Mouse (Mus musculus): Measurements from ENCODE around the gene Arhgap21. TPM values are rescaled to one million over a fixed set of nuclear protein-coding genes. Genes with fewer than 3 reads are reported as not detected.
A peak's percentile ranks its signal among the peaks of the same experiment; 100 is the strongest.

Arhgap21 gene
- total RNA-seq, 2 experiments from 2014 or later, result 295 to 351 TPM

DNA sequence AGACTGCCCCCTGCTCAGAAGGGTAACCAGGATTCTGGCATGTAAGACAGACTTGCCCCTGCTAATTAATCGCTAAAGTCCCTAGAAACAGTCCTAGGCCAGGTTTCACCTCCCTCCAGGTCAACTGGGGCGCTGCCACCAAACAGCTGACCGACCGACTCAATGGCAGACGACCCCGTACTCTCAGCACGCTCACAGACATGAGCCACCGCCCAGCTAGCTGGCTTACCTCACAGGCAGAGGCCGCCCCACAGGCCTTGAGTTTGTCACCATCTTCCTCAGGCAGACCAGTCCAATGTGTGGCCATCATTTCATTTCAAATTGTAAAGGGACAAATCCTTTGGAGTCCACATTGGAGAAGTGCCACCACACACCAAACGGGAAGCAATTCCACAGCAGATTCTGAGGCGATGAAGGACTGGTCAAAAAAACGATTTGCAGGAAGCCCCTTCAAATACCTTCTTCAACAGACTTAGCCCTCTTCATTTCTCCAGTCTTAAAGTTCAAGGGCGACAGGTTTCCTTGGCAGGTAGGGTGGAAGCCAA lies 1.5 kb downstream of the Arhgap21 start:
- DNase-seq (ENCODE audit: extremely low spot score in 1 of 2, low spot score in 1 of 2), result peak; percentile 36

DNA sequence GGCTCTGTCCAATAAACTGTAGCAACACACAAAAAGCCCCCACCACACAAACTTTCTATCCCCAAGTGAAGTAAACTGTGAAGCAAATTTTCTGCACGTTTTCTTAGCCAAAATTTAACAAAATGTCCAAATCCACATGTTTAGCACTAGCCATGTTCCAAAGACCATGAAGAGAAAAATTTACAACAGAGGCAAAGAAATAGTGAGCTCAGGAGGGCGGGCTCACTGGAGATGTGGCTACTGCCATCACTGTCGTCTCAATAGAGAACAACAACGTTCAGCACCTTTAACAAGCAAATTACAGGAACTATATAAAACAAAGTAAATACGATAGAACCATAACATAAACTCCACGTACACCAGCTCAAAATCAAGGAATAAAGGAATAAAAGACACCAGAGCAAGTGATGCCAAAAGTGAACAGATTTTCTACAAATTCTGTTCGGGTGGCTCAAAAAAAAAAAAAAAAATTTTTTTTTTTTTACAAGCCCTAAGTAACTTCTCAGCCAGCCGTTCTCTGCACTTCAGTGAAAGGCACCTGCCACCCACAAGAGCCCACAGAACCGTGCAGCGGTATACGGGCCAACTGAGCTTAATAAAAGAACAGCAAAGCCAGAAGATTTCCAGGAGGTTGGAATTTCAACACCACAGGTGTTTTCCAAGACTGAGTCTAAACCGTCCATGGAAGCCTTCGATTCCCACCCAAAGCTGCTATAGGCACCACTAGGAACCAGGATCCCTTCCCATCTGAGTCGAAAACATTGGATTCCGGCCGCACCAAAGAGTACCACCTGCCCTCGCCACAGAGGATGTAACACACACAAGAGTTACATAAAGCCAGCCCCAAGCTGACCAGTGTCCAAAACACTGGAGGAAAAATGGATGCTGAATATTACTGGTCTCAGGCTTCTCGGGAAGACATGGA lies 2.2 kb downstream of the Arhgap21 start:
- DNase-seq (ENCODE audit: extremely low spot score in 1 of 2, low spot score in 1 of 2), result no peak

DNA sequence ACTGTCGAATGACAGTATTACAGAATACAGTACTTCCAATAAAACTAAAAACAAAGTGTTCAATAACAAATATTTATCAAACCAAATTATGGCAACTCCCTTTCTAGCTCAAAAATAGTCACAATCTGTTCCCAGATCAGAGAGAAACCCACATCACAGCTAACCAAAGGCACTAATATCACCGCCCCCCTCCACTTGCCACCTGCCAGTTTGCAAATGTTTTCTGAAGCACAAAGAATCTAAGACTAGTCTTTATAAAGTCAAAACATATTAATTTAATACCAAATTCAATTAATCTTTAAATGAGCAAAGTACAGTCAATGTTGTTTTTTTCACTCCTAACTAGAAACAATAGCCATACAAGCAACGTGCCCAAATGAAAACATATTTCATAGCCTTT lies 3.3 kb downstream of the Arhgap21 start:
- DNase-seq (ENCODE audit: extremely low spot score in 1 of 2, low spot score in 1 of 2), result no peak

DNA sequence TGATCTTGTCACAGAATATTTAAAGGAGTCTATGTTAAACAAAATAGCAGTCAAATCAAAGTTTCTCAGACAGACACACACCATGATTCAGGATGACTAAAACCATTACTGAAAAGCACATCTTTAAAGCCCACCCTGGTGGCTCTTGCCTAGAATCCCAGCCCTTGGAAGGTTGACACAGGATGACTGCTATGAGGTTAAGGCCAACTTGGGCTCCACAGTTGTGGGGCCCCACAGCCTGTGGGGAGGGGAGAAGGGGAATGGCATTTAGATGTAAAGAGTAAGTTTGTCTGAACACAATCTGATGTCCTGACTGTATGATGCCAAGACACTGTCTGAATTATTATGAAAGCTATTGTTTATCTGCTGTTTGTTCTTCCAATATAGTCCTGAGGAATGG lies 4.2 kb downstream of the Arhgap21 start:
- no peak for DNase-seq (ENCODE audit: extremely low spot score in 1 of 2, low spot score in 1 of 2)

DNA sequence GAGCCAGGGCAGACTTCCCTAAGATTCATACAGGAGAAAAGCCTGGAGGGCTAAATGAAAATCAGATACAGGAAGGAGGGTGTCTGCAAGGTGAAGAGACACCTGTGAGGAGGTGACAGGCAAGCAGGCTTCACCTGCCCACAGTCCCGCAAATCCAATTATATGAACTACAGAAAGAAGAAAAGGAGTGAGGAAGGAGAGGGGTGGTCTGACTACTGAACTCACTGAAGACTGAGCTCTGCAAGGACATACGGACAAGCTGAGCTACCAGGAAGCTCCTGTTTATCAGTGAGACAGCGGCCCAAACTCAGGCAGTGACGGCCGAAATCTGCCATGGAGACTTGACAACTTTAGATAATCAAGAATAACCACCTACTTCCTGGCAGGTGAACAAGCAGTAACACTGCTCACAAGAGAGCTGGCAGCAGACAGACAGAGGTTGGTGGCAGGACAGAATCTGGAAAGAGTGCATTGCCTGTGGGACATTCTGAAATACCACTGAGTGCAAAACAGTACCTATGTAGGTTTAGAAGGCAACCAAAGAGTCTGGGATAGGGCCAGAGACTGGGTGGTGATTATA lies 5.4 kb downstream of the Arhgap21 start:
- DNase-seq (ENCODE audit: extremely low spot score in 1 of 2, low spot score in 1 of 2), result no peak

DNA sequence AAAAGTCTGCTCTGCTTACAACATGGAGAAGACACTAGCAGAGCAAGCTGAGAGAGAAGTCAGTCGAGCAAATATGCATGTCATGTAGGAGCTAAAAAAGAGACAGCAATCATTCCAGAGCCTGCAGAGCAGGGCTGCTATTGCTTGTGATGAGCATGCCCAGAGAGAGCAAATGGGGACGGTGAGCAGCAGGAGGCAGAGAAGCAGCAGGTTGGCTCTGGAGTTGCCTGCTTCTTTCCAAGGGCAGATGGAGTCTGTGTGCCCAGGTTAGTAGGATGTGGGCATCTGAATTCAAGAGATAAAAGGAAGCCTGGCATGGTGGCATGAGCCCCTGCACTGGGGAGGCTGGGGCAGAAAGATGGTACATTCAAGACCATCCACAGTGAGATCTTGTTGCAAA lies 6.4 kb downstream of the Arhgap21 start:
- no peak for DNase-seq (ENCODE audit: extremely low spot score in 1 of 2, low spot score in 1 of 2)

DNA sequence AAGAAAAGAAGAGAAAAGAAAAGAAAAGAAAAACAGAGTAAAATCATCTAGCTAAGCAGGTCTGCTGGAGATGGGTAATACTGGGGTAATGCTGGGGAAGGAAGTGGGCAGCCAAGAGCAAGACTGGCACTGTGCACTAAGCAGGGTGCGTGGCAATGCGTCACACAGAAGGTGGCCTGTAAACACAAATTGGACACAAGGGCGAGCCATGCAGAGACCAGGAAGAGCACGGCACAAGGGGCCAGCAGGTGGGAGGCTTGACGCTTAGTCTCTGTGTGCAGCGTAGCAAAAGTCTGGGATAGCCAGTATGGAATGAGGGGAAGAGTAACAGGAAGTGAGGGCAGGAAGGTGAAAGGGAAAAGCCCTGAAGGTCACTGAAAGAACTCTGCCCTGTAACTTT lies 6.9 kb downstream of the Arhgap21 start:
- DNase-seq (ENCODE audit: extremely low spot score in 1 of 2, low spot score in 1 of 2), result no peak

DNA sequence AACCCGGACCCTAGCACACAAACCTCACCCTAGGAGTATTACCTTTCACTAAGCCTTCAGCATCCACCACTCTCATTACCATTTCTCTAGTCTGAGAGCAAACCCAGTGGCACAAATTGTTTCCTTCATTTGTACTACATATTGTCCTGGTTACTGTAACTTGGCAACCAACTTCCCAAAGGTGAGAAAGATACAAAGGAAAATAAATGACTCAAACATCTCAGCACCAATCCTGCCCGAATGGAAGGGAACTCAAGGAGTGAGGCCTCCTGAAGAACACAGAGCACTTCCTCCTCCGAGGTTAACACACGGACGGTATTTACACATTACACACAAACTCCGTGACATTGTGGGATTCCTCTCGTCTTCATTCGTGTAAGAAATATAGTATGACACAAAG lies 7.4 kb downstream of the Arhgap21 start:
- no peak for DNase-seq (ENCODE audit: extremely low spot score in 1 of 2, low spot score in 1 of 2)

DNA sequence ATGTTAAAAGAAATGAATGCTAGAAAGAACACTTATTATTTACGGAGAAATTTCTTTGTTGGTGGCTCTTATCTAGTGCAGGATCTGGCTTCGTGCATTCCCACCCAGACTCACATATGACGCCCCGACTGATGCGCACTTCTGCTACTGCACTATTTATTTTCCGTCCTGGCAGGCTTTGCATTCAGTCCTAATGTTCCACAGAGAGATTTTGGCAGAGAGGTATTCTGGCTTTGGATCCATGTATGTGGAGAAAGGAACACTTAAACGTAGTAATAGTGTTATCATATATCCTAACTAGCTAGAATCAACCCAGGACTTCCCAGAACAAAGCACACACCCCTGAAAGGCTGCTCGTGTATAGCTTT lies 8.0 kb downstream of the Arhgap21 start:
- no peak for DNase-seq (ENCODE audit: extremely low spot score in 1 of 2, low spot score in 1 of 2)

DNA sequence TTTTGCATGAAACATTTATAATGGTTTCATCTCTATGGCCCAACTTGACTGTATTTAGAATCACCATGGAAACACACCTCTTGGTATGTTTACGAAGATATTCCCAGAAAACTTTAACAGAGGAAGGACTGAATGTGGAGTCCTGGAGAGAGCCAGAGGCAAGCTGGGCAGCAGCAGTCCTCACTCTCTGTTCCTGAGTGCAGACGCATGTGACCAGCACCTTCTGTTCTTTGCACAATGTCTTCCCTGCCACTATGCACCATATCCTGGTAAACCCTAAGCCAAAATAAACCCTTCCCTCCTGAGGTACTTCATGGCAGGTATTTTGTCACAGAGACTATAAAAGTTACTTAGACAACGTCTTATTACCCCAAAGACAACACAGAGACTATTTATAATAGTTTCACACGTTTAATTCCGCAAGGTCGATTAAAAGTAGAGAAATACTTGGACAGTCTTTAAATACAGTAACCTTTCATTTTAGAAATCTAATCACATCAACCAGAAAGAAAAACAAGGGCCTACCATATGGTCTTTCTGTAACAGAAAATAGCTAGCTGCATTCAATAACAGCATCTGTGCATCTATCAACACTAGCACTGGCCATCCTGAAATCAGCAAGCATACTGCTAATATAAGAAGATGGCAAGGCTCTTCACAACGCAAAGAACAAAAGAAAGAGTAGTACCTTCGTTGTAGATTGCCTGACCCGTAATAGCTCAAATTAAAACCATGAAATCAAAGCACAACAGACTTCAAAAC lies 8.6 kb downstream of the Arhgap21 start:
- no peak for DNase-seq (ENCODE audit: extremely low spot score in 1 of 2, low spot score in 1 of 2)

DNA sequence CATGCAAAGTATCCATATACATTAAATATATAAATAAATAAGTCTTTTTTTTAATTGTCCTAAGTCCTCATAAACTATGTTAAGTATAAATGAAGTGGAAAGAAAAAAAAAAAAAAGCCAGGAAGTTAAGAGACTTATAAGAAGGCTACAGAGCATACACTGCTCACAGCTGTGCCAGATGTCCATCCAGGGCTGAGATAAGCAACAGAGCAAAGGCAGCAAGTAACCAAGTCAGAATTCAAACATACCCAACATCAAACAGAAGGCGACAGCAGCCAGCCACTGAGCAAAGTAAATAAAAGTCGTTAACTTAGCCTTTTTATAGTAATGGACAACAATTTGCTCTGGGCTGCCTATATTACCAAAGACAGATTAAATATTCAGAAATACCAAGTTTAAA lies 9.6 kb downstream of the Arhgap21 start:
- no peak for DNase-seq (ENCODE audit: extremely low spot score in 1 of 2, low spot score in 1 of 2)

DNA sequence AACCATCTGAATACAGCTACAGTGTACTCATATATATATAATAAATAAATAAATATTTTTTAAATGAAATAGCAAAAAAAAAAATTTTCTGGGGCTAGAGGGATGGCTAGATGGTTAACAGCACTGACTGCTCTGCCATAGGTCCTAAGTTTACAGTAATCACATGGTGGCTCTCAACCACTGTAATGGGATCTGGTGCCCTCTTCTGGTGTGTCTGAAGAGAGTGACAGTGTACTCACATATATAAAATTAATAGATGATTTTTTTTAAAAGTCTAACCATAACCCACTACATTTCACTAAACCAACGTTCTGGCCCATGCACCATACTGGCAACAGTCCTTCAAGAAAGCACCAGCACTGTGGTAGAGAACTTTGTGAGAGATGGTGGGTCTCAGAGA lies 10.7 kb downstream of the Arhgap21 start:
- DNase-seq (ENCODE audit: extremely low spot score in 1 of 2, low spot score in 1 of 2), result no peak

DNA sequence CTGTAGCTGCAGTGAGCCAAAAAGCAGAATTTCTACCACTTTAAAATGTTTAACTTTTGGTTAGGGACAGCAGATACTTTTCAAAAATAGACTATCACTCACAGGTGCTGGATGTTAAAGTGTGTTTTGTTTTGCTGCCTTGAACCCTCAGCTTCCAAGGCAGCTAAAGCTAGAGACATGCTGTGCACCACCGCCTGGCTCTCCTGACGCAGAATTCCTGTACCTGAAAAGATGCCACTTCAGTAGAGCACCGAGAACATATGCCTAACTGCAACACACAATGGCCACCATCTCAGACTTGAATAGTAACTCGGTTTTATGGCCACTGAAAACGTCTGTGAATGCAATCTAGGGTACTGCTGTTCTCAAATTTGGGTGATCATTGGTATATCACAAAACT lies 12.0 kb downstream of the Arhgap21 start:
- no peak for DNase-seq (ENCODE audit: extremely low spot score in 1 of 2, low spot score in 1 of 2)

DNA sequence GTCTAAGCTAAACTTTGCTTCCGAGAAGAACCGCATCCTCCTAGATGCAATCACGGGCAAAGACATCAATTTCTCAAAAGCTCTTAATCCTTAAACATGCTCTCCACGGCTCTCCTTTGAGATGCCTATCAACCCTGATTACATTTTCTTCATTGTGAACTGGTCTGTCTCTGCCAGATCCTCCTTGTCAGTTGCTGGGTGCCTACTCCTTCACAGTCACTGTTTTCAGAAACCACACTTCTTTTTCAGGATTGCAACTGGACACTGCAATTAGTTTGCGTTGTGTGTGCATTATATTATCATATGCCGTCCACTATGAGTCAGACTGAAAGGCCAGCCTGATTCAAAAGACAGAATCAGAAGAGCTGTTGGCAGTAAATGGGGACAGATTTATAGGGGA lies 12.7 kb downstream of the Arhgap21 start:
- DNase-seq (ENCODE audit: extremely low spot score in 1 of 2, low spot score in 1 of 2), result no peak

DNA sequence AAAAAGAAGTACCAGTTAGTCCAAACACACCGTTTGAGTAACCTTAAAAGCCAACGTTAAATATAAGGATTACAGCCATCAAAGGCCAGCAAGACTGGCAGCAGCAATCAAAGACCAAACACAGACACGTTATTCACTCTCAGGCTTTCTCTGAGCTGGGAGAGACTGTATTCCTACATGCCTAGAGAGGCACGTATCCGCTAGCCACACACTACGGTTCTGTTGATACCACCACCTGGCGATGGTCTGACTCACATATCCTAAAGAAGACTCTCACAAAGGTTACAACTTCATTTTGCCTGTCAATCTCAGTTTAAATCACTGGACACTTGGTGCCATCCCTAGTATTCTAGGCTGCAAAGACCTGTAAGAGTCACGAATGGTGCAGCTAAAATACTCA lies 13.3 kb downstream of the Arhgap21 start:
- DNase-seq (ENCODE audit: extremely low spot score in 1 of 2, low spot score in 1 of 2), result no peak

DNA sequence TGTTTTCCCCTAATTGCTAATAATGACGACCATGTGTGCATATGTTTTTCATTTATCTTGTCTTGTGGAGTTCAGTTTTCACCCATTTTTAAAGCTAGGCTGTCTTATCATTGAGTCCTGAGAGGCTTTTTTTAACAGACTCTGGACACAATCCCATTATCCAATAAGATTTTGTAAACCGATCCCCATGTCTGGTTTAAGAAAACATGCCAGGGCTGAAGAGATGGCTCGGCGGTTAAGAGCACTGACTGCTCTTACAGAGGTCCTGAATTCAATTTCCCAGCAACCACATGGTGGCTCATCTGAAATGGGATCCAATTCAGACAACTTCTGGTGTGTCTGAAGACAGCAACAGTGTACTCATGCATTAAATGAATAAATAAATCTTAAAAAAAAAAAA lies 16.0 kb downstream of the Arhgap21 start:
- DNase-seq (ENCODE audit: extremely low spot score in 1 of 2, low spot score in 1 of 2), result no peak

DNA sequence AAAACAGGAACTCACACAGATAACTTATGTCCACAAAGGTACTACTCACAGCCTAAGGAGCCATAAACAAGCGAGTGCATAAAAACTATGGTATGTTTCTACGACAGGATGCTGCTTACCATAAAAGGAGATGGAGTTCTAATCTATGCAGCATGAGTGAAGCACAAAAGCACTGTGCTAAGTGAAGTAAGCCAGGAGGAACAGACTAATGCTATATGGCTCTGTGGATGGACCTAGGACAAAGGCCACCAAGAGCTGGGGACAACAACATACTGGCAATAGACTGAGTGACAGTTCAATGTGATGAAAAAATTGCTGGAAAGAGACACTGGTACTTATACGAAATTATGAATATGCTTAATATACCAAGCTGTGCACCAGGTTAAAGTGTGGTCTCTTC lies 19.5 kb downstream of the Arhgap21 start:
- DNase-seq (ENCODE audit: extremely low spot score in 1 of 2, low spot score in 1 of 2), result no peak

DNA sequence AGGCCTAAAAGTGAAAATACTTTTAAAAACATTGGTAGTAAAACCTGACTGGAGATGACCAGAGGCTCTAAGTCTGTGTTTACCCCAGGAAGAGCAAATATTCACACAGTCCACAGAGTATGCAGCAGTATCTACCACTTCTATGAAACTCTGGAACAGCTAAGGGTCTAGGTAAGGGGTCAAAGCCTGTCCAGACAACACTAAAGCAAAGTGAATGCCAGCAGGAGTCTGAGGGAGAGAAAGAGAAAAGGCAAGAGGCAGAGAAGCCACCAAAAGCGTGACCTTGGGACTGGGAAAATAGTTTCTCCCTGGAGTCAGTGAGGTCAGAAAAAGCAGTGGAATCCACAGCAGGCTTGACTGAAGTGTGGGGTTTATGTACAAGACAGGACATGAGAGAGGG lies 21.6 kb downstream of the Arhgap21 start:
- no peak for DNase-seq (ENCODE audit: extremely low spot score in 1 of 2, low spot score in 1 of 2)

DNA sequence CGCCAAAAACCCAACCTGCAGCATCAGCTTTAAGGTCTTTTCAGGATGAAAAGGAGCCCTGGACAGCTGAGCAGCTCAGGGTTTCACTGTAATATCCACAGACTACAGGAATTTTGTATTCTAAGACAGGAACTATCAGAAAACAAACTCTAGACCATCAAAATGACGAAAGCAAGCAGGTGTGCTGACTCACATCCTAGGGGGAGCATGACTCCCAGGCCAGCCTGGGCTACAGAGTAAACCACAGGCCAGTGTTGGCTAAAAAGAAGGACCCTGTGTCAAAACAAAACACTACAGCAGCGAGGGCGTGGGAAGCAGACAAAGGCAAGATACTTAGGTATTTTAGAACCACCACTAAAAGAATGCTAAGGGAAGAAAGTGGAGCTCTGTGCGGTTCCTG lies 23.1 kb downstream of the Arhgap21 start:
- DNase-seq (ENCODE audit: extremely low spot score in 1 of 2, low spot score in 1 of 2), result no peak

DNA sequence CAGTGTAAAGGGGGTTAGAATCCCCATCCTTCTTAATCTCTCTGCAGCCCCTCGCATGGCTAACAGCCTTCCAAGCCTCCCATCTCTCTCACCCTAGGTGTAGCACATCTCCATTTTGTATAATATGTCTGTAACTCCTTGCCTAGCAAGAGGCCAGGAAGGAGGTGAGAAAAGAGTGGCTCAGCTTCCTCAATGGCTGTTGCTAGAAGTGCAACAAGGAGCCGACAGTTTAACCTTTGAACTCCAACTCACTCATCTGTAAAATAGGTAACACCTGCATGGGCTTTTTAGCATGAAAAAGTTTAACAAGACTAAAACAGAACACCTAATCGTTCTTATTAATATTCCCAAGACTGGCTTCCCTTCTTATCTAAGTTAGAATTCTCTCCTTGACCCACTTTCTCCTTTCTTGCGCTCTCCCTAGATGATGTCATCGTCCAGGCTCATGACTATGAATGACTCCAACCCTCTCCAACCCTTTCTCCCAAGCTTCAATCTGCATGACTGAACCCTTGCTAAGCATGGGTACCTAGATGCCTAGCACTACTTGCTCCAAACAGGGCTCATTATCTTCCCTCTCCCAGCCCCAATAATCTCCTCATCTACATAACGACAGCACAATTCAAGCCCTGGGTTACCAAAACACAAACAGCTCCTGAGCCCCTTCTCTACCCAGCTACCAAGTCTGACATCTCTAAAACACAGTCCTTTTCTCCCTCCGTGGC lies 24.8 kb downstream of the Arhgap21 start:
- no peak for DNase-seq (ENCODE audit: extremely low spot score in 1 of 2, low spot score in 1 of 2)

DNA sequence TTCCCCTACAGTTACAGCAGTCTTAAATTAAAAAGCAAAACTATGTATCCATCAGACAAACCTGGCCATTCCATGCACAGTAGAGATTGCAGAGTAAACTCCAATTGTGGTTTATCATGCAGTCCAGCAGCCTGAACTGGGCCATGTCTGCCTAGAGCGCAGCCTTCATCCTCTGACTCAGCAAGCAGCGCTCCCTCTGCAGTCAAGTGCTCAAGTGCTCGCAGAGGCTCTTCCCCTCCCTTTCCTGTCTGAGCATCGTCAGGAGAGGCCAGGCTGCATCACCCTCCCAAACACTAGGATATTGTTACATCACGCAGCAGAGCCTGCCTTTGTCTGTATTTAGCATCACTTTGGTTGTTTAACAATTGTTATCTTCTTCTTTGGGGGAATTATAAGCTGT lies 25.5 kb downstream of the Arhgap21 start:
- no peak for DNase-seq (ENCODE audit: extremely low spot score in 1 of 2, low spot score in 1 of 2)

Measured in layer of hippocampus, postnatal 25 days (tissue).